Mouse (Mus musculus): ENCODE measurements around the gene Gm973.
A peak's percentile ranks its signal among the peaks of the same experiment; 100 is the strongest.
"Not testable (repeated sequence)": the region's sequence is repeated elsewhere in the genome, so short reads cannot be mapped to it uniquely, and the experiment has no call there.

Gm973 gene

DNA sequence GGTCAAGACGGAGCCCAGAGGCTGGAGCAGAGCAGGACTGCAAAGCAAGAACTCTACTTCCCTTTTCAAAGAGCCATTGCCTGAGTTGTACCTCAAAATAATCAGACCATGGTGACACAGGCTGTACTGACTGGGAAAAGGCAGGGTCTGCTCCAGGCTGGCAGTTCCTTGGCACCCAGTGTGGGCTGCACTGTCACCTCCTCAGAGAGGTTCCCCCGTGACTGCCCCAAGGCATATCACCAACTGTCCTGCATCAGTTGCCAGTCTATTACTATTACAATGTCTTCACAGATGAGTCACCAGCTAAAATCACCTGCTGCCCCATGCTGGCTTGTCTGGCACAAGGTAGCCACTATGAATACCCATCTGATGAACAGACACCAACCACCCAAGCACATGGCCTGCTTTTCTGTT, 77.6 kb downstream of the Gm973 start:
- DNase-seq = no peak

- no peak for DNase-seq
Observed at GRCm38 (mm10) chr1:59594586-59595266, 78.7 kb downstream of the Gm973 start.

GRCm38 (mm10) chr1:59595609-59596008, 79.5 kb downstream of the Gm973 start:
- DNase-seq = no peak

DNA sequence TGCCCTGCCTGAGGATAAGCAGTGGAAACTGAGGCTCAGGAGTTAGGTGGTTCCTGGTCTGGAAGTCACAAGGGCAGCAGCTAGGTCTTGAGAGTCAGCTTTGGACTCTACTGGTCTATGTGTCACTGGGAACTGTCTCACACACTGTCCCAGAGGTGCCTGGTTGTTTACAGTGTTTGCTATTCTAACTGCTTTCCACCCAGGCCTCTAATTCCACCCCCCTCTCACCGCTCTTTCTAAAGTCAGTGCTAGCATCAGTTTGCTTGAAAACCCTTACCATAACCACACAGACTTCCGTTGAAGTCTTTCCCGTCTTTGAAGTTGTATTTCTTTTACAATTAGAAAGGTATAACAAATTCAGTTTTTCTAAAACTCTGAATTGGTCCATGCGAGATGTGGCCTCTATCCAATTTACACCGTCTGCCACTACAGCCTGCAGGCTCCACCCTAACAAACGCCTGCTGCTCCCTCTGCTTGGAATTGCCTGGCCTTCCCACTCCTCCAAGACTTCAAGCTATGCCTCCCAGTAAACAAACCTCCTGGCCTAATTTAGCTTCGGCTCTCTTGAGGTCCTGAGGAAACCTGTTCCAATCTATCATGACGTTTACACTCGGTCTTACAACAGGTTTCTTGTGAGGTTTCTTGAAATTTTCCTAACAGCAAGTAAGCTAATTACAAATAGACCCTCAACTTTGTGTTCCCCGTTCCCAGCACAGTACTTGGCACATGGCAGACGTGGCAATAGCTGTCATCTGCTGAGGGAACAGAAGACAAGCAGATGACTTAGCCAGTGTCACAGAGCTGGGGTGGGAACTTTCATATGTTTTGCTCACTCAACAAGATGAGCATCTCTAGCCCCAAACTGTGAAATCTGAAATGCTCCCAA, 86.7 kb downstream of the Gm973 start:
- peak; percentile 42 for DNase-seq

DNA sequence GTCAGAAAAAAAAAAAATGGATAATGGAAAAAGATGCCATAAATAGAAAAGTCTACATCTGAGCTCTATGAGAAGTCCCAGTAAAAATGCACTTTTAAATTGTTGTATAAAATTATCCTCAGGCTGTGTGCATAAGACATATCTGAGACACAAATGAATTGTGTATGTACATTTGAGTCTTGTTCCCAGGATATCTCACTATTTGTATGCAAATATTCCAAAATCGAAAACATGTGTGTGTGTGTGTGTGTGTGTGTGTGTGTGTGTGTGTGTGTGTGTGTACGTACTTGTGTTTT, 87.3 kb downstream of the Gm973 start:
- DNase-seq = no peak

DNA sequence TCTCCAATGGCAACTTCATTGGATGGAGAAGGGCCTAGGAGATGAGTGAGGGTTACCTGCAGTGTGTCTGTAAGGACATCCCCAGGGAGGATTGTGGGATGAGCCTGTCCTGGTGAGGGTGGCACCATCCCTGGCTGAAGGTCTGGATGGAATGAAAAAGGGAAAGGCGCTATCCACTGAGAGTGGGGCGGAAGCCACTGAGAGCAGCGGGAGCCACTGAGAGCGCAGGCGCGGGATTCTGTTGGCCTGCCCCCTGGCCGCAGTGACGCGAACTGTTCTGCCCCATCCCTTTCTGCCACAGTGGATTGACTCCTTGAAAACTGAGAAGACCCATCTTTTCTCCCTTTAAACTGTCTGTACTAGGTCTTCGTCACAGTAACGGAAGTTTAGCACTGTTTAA, 87.8 kb downstream of the Gm973 start:
- DNase-seq = peak; percentile 53

GRCm38 (mm10) chr1:59606479-59606878, 90.4 kb downstream of the Gm973 start:
- no peak for DNase-seq

DNA sequence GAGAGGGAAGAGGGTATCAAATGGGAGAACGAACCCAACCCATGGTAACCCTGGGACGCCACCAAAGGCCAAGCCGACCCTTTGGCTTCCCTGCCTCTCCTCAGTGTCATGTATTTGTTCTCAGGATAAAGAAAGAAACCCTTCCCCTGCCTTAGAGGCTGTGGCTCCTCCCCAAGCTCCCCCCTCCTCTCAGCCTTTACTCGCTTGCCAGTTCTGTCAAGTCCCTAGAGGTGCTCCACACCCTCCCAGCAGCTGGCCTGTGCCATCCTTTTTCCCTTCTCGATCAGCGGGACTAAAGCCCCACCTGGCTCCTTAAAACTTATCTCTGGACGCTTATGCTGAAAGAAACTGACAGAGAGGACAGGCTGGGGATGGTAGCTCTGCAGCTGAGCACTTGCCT, 91.0 kb downstream of the Gm973 start:
- no peak for DNase-seq

DNA sequence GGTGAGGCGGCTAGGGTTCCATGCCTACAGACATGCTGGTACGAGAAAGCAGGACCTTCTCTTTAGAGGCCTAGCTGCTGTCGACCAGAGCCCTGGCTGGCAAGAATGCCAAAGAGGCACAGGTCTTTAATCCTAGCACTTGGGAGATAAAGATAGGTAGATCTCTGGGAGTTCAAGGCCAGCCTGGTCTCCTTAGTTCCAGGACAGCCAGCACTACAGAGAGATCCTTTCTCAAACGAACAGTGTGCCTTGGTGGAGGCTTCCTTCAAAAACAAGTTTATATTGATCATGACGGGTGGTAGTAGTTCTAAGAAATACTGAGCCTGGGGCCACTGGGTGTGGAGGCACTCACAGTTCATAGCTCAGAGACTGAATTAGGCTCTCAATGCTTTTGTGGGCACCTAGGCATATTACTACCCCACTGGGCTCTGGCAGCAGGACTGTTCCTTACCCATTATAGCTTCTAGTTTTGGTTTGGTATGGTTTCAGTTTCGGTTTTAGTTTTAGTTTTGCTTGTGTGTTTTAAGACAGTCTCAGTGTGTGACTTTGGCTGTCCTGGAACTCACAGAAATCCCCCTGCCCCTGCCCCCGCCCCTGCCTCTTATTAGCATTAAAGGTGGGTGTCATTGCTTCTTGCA, 92.2 kb downstream of the Gm973 start:
- DNase-seq = no peak

DNA sequence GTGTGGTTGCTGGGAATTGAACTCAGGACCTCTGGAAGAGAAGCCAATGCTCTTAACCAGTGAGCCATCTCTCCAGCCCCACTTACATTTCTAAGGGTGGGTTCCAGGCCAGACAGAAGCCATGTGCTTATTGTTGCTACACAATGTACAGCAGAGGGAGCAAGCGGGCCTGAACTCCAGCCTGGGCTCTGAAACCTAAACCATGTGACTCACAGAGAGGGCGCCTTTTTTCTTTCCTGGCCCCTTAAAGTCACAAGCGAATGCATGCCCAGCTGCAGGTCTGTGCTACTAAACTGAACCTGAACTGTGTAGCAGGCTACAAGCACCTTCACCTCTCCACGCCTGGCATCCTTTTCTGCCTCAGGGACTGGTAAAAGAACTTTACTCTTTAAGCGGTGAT, 92.9 kb downstream of the Gm973 start:
- DNase-seq = peak; percentile 71

DNA sequence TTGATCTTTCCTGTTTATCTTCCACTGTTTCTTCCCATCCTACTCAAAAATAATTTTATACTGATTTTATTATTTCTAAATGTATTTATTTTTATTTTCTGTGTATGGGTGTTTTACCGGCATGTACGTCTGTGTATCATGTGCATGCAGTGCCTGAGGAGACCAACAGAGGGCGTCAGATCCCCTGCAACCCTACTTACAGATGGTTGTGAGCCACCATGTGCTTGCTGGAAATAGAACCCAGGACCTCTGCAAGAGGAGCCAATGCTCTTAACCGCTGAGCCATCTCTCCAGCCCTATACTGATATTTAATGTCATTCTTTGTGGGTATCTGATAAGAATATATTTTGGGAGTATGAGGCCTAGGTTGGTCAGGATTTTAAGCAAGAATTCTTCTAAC, 93.4 kb downstream of the Gm973 start:
- DNase-seq = peak; percentile 55

GRCm38 (mm10) chr1:59609896-59610295, 93.8 kb downstream of the Gm973 start:
- DNase-seq = no peak

DNA sequence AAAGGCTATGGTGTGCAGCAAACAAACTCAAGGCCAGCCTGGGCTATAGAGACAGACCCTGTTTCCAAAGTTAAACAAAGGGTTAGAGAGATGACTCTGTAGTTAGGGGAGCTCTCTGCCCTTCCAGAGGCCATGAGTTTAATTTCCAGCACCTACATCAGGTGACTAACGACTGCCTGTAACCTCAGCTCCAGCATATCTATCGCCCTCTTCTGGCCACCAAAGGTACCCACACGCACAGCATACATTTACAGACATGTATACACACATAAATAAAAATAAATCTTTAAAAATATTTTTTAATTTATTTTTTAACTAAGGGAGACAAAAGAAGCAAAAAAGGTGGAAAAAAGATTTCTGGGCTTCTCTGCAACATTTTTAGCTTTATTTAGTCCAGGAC, 94.9 kb downstream of the Gm973 start:
- DNase-seq = no peak

GRCm38 (mm10) chr1:59613795-59614194, 97.7 kb downstream of the Gm973 start:
- peak; percentile 90 for DNase-seq

DNA sequence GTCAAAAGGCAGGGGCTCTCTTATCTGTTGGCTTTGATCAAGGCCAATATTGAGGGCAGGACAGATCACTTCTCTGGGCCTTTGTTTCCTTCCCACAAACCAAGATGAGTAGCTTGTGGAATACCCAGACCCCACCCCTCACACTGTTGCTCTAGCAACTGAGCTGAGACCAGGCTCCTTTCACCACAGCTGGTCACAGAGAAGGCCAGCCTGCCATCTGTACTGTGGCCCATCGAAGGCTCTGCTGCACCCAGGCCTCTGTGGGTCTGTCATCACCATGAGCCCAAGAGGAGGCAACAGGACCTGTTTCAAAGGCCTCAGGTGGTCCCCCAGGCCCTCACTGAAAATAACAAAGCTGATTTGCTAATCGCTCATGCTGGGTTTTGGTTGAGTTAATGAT, 99.0 kb downstream of the Gm973 start:
- DNase-seq = no peak

DNA sequence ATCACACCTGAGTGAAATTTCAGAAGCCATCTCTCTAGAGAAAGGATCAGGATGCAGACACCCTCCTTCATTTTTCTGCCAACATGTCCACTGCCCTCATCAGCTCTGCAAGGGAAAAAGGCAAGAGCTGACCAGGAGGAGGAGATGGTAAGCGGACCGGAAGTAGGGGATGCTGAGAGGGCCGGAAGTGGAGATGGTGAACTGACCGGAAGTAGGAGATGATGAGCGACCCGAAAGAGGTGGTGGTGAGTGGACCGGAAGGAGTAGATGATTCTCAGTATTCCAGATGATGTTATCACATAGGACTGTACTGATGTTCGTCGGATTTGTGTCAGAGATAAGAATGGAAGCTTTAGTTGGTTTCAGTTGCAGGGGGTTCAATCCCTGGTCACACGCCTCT, 103.1 kb downstream of the Gm973 start:
- no peak for DNase-seq

DNA sequence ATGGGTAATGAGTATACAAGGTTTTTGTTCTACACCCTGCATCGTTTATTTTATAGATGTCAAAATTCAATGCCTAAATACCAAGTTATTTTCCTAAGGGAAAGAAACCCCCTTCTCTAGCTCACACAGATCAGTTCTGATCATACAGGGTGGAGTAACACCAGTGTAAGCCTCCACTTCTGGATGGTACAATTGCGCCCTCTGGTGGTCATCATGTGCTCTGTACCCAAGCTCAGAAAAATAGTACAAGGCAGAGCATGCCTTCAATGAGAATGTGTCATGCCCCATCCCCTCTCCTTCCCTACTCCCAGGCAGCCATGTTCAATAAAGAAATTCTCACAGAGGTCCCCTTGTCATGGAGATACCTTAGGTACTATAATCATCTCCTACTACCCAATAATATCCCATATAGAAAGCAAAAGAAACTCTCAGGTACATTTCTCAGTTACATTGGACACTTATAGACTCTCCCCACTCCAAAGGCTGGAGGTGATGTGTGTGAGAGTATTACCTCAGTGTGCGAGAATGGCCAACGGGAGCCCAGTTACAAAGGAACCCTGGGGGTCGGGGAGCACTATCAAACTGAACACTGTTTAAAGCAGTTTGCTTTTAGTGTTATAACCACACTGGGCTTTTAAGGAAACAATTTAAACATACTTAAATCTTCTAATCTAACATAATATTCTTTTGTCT, 107.4 kb downstream of the Gm973 start:
- peak; percentile 81 for DNase-seq

DNA sequence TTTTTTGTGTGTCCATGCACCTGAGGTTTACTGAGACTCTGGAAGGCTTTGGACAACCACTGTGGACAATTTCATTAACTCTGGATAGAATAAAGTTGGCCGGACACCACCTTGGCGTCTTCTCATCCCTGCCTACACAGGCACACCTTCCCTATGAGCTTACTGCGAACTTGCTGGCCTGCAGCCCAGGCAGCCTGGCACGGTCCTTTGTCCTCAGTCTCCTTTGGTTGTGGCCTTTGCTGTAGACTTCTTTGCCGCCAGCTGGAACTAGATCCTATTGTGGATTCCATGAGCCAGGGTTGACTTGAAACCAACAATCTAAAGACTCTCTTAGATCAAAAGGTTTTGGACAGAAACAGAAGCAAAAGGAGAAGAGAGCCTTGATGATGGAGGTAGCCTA, 109.3 kb downstream of the Gm973 start:
- DNase-seq = no peak

DNA sequence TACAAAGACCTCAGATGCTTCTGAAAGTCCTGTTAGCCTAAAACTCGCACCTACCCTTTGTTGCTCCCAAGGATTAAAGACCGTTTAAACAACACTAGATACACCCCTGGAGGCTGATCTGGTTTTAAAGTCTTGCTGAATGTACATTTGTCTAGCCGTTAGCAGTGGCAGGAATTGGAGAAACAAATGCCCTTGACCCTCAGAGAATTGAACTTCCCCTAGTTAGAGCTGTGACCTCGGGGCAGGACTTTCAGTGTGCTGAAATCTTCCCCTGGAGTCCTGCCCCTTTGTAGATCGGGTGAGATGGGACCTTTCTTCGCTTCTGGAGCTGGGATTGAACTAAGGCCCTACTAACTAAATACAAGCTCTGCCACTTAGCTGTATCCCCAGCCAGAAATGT, 113.1 kb downstream of the Gm973 start:
- no peak for DNase-seq

DNA sequence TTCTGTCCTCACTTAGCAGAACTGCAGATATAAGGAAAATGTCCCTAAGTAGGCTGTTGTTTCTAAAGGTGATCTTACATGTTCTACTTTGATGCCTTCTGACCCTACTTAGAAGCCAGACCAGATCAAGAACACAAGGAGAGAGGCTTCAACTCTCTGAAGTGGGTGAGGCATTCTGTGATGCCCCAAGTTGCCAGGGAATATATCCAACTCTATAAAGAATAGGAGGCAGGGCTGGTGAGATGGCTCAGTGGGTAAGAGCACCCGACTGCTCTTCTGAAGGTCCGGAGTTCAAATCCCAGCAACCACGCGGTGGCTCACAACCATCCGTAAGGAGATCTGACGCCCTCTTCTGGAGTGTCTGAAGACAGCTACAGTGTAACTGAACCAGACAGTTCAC, 114.3 kb downstream of the Gm973 start:
- not testable (repeated sequence) for DNase-seq

DNA sequence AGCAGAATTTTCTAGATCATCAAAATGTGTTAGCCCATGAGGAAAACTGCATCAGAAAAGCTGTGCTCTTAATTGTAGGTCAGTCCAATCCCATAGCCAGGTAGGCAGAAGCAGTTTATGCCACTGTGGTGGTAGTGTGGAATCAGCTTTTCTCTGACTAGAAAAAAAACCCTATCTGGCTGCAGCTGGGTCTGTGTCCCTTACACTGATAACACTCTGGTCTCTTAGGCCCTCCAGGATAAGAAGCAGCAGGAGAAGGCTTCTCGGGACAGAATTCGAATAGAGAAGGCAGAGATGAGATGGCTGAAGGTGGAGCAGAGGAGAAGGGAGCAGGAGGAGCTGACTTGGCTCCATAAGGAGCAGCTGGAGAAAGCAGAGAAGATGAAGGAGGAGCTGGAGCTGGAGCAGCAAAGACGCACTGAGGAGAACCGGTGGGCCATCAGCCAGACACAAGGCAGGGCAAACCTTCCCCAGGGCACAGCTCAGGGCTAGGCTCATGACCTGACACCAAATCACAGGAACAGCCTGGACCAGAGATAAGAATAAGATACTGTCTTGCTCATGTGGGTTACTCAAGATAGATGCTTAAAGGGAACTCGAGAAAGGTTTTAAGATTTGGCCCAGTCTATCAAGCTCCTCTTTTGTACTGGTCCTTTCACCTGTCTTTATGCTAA, 116.1 kb downstream of the Gm973 start:
- no peak for DNase-seq

- DNase-seq = peak; percentile 20
Observed at GRCm38 (mm10) chr1:59633056-59633455, 117.0 kb downstream of the Gm973 start.

- no peak for DNase-seq
Observed at GRCm38 (mm10) chr1:59636349-59636748, 120.3 kb downstream of the Gm973 start.

All from thymus, postnatal 4 days (tissue).